Mouse (Mus musculus) lung, adult 2 months (tissue): ENCODE data around the gene Papss1.

ENCODE experiments used
- CTCF ChIP-seq: fragments of 200-500 bp; IDR thresholded peaks from 2 replicates; pipeline ENCODE4 v1.5.1; 2011; ENCODE audit warnings: mild to moderate bottlenecking, low read length, control low read depth; ENCODE audit not compliant: insufficient read depth
- POLR2A ChIP-seq: fragments of 200-500 bp; IDR thresholded peaks from 2 replicates; pipeline ENCODE4 v1.6.1; 2011; ENCODE audit warnings: low read depth, mild to moderate bottlenecking, control low read depth, low read length, borderline replicate concordance; ENCODE audit errors: extremely low read depth

DNA sequence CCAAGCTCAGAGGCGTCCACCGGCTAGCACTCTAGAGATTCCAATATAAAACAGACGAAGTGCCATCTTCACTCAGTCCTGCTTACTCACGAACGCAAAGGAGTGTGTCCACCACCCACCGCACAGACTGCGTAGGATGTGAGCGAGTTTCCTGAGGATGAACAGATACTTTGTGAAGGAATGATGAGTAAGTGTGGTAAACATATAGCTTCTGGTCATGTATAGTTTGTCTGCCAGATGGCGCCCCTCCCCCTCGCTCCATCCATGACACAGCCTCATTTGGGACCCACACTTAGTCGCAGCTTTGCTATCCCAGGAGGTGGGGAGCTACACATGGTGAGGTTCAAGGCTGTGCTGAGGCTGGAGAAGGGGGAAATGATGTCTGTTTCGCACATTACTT, 121.5 kb downstream of the Papss1 start:
- TF ChIP-seq CTCF, result no peak
- no peak for TF ChIP-seq POLR2A
